Mouse (Mus musculus): ENCODE measurements around the gene Mprip.

Gene Mprip

DNA sequence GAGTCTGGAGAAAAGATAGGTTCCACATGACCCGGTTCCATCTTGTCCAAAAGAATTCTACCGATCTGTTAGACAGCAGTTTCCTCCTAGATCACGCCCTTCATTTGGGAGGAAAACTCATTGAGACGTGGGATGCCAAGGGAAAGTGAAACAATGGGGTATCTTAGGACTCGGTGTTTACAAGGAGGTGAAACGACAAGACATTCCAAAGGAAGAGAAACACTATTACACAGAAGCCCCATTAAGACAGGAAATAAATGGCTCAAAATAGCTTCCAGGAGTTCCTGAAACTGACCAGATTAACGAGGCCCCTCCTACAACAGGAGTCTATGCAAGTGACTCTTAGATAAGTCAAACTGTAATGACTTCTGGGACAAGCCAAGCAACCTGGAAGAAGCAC lies 5.1 kb upstream of the Mprip start:
- DNase-seq = peak; percentile 96

DNA sequence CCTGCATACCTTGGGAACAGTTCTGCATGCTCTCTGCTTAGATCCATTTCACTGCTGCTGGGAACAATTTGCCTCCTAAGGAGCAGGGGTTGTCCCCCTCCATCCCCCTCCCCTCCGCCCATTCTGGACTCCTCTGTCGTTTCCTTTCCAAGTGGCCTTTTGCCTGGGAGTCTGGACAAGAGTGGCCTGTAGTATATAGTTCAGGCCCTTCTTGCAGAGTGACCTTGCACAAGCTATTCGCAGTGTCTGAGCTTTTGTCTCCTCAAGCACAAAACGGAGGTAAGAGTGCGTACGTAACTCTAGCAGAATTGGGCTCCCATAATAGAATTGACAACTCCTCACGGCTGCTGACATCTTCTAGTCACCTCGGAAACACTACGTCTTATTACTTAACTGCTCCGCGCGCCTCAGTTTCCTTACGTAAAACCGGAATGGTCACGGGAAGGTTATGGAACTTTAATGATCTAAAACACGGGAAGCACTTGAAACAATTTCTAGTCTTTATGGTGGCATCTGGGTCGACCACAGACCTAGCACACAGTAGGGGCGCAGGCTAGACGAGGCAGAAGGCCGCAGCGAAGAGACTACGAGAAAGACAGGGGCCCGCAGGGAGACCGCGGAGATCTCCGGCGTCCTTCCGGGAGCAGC lies 620 bp downstream of the Mprip start:
- peak; percentile 94 for DNase-seq

DNA sequence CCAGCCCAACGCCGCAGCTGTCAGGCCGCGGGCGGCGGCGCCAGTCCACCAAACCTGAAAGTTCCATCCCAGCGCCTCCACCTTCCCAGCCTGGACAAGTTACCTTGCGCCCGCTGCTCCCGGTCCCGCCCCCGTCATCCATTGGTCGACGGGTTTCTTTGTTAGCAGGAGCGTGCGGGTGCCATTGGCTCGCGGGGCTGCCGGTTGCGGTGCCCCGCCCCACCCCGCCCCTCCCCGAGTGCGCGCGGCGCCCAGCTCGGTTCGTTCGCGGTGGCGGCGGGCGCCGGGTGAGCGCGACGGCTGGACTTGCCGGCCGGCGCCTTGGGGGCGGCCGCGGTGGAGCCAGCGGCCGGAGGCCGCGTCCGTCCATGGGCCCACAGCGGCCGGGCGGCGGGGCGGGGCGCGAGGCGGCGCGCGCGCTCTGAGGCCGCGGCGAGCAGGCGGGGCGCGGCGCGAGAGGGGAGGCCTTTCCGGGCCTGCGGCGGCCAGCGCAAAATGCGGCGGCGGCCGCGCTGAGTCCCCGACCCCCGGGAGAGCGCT lies 1.2 kb downstream of the Mprip start:
- peak; percentile 100 for DNase-seq

DNA sequence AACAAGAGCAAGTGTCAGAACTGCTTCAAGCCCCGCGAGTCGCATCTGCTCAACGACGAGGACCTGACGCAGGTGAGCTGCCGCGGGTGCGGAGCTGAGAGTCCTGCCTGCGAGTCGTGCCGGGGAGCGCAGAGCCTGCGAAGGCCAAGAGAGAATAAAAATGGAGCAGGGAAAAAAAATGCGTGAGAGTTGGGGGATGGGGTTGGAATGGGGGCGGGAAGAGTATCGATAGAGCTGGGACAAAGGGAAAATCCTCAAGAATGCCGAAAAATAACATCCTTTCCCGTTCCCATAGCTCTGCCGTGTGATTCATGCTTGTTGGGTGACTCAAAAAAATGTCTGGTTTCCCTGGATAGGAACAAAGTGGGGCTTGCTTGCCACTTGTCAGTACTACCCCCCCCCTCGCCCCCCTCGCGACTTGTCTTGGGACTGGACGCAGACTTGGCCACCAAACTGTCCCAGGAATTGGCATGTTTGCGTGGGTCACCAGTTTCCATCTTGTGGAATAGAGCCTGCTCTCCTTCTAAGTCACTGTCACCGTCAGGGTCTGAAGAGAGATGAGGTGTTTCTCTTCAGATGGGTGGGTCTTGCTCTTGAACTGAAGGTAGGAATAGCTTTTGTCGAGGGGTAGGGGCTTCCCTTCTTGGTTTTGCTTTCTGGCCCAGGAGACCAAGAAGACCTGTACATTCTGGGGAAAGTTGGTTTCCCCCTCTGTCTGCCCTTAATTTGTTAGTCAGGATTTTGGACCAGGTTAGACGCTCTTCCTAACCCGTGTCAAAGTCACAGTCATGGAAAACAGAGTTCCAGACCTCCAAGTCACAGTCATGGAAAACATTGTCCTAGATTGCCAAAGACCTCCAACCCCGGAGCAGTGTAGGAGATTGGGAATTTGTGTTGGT lies 2.0 kb downstream of the Mprip start:
- DNase-seq = peak; percentile 92

DNA sequence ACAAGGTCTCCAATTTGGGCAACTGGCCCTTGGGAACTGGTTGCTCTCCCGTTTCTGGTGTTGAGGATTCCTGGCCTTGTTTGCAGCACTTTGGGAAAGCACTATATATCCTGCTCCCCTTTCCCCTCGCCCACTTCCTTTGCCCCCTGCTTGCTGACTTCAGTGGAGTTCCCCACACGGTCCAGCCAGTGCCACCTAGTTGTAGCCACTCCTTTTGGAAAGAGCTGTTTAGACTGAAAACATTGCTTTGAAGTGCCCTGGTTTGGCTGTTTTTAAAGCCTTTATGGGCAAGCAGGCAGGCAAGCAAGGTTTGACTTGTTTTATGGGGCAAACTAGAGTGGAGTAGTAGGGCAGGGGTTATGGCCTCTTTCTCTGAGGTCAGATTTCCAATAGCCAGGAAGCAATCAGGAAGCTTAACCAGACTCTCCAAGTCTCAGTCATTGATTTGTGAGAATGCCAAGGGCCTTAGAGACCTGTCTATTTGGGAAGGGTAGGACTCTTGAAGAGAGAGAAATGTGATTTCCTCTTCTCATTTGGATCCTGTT lies 2.7 kb downstream of the Mprip start:
- peak; percentile 90 for DNase-seq

DNA sequence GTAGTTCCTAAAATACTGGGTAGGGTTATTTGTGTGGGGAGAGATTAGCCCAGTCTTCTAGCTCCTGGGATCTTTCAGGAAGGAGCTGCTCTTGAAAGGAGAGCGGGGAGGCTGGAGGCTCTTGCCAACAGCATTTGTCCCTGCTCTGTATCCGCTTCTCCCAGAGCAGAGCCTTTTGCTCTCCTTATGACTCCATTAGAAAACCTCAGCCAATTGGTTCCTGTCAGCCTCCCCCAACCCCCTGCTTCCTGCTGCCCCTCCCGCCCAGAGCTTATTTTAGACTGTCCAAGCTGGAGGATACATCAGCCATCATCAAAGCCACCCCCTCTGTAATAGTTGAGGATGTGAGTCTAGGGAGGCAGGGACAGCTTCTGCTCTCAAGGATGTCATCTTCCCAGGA lies 3.7 kb downstream of the Mprip start:
- peak; percentile 99 for DNase-seq

DNA sequence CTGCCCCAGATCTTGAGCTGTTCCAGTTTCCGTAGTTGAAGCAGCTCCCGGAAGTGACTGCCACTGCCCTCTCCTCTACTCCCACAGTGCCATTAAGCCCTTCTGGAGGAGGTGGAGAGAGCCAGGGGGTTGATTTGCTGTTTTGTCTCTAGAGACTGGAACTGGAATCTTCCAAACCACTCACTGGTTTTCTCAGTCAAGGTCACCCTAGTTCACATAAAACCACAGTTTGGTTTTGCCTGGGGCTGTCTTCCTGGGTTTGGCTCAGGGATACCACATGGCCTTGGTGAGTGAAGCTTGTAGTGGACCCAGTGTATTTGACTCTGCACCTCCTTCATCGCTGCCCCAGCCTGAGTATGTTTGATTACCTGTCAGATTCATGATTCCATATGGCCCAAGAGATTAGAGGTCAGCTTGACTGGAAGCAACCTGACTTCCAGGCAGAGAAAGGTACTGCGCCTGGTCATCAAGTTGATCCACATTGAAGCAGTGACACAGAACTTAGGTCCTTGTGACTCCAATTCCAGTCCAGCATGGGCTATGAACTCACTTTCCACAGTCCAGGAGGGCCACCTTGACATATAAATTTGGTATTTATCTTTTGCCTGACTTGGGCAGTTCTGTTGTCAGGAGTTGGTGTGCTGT lies 10.1 kb downstream of the Mprip start:
- peak; percentile 91 for DNase-seq

DNA sequence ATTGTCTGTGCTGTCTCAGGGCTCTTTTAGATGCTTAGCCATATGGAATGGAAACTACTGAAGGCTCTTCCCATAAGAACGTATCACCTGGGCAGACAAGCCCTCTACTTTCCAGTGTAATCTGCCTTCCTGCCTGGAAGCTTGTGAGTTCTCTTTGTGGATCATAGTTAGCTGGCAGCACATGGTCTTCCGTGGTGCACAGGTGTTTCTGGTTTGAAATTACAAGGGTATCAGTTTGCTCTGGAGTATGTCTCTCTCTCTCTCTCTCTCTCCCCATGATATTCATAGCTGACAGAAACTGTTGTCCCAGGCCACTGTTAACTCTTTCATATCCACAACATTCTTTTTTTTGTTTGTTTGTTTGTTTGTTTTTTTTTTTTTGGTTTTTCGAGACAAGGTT lies 12.9 kb downstream of the Mprip start:
- no peak for DNase-seq

DNA sequence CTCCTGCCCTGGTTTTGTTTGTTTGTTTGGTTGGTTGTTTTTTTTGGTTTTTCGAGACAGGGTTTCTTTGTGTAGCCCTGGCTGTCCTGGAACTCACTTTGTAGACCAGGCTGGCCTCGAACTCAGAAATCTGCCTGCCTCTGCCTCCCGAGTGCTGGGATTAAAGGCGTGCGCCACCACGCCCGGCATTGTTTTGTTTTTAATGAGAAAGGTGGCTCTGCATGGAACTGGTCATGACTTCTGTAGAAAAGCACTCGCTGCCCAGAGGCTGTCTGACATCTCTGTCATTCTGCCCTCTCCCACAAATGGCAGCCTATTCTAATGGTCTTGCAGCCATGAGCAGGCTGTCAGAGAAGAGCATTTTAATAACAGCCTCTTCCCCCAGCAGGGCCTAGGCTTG lies 13.6 kb downstream of the Mprip start:
- peak; percentile 61 for DNase-seq

DNA sequence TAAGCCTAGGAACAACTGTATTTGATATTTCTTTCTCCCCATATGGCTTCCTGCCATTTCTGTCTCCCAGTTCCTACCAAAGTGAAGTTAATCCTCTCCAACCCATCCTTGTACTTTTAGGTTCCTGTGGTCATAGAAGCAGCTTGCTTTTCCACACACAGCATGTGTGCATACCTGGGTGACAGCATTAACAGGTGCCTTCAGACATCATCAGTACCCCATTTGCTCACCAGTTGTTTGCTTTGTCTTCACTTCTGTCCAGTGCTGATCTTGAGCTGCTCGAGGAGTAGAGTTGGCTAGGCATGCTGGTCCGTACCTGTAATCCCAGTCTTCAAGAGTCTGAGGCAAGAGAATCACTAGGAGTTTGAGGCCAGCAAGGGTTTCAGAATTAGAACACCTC lies 16.7 kb downstream of the Mprip start:
- DNase-seq = peak; percentile 48

DNA sequence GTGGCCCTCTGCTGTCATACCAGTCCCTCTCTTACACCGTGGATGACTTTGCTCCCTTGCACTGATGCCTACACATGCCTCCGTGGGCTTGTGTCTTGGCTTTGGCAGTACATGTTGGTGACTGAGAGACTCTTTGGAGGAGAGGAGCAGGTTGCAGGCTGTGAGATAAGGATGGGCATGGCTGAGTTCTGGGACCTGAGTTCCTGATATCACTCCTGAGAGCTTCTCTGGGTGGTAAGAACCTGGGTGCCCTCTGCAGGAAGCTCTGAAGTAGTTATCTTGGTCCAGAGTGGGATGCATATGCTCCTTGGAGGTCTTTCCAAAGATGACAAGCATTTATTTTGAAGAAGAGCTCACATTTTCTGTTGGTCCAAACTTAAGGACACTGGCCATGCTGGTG lies 17.6 kb downstream of the Mprip start:
- no peak for DNase-seq

DNA sequence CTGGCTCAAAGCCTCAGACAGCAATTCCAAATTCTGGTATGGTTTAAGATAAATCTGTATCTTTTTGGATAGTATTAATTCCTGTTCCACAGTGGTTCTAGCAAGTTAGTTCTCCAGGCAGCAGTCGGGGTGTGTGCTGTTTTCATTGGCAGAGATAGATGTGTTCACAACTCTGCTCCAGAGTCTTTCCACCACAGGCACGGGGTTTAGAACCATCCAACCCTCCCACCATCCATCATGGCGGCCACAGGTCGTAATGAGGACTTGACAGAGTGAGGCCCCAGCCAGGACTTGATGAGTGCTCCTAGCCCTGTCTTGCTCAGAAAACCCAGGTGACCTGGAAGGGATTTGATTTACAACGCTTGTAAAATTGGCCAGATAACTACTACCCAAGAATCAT lies 19.0 kb downstream of the Mprip start:
- DNase-seq = peak; percentile 92

DNA sequence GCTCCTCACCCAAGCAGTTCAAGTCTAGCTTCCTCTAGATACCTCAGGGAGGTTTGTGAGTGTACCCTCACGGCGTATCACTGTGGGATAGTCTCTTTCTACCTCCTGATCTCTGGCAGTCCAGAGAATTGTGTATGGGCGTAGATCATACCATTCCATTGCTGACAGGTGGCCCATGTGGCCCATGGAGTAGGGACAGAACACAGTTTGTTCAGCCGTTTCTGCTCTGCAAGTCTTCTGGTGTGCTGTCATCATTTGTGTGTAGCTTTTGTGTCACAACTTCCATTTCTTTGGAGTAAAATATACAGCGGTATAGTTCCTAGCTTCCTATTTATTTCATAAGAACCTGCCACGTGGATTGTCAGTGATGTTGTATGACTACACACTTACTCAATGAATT lies 23.9 kb downstream of the Mprip start:
- no peak for DNase-seq

DNA sequence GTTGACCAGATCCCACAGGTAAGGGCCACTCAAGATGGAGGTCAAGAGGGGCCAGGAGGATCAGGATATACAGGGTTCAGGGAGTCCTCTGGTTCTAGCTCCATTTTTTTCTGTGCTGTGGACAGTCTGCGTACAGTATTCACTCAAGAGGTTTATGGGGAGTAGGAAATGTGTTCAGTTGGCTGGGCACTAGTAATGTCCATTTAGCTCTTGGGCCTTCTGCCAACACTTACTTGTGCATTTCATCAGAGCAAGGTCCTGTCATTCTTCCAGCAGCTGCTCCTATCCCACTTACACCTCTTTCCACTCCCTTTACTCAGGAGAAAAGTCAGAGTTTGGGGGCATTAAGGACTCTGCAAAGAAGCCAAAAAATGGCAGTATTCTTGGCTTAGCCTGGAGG lies 33.4 kb downstream of the Mprip start:
- DNase-seq = peak; percentile 92

DNA sequence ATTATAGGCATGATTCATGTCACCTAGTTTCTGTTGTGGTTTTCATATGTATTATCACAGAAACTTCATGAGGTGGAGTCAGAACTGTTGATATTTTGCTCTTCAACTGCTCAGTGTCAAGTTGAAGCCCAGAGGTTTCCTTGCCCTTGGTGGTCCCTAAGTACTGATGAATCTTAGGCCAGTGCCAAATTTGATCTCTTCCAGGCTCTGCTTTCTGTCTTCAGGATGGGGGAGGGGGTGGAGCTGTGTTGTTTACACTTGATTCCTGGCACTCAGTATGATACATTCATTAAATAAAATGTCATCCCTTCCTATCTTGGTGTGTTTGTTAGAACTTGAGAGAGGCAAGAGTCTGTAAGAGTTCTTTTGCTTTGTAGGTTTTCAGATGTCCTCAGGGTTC lies 34.4 kb downstream of the Mprip start:
- no peak for DNase-seq

DNA sequence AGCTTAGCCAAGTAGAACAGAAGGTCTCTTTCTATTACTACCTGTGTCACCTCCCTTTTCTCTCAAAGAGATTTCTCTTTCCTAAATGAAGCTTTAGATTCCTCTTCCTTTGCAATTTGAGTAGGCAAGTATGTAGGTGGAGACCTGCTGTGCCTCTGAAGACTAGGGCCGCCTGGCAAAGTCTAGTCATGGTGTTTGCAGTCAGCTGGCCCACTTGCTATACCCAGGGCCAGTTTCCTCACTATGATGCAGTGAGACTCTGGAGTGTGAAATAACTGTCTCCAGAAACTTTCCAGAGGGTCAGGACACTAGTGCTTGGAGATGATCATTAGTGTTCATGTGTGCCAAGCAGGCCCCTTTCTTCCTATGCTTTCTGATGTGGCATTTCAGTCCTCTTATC lies 36.5 kb downstream of the Mprip start:
- DNase-seq = peak; percentile 68

DNA sequence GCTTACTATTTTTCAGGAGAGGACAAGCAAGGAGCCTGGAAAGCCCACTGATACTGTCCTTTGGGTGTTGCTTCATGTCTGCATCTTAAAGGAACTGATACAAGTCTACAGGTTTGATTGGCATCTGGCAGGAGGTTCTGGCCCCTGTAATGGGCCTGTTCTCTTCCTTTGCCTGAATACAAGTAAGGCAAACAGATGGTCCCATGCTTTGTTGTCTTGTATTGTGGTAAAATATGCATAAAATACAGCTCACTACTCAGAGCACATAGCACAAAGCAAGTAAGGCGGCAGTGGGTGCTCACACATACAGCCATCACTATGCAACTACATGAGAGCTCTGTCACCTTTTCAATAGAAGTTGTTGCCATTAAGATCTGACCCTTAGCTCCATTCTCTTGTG lies 39.7 kb downstream of the Mprip start:
- peak; percentile 49 for DNase-seq

DNA sequence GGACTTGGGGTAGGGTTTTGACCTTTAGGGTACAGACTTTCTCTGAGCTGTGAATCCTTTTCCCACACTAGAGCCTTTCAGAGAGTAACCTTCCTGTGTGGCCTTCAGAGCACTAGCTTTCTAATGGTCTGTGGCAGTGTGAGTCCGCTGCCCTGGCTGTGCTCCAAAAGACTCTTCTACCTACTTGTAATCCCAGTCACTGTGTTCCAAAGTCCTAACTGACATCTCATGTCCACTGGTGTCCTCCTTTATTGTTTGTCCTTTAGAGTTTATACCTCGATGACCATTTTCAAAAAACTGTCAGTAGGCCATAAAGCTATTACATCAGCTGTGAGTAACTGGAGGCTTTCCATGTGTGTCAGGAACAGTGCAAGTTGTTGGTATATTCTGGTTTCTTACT lies 44.0 kb downstream of the Mprip start:
- peak; percentile 90 for DNase-seq

DNA sequence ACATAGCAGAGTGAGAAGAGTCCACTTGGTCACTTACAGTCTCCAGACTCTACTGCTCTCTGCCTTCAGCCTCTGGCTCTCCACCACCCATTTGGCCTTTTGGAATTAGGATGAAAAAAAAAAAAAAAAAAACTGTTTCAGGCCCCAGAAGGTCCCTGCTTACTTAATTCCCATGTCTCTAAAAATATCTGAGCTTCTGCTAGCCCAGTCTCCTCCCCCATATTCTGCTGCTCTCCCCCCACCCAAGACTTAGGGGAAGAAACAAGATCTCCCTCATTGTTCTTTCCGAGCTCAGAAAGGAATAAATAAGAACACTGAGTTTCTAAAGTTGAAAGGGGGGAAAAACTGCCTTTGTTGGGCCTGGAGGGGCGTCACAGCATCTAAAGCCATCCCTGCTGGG lies 46.4 kb downstream of the Mprip start:
- DNase-seq = peak; percentile 95

DNA sequence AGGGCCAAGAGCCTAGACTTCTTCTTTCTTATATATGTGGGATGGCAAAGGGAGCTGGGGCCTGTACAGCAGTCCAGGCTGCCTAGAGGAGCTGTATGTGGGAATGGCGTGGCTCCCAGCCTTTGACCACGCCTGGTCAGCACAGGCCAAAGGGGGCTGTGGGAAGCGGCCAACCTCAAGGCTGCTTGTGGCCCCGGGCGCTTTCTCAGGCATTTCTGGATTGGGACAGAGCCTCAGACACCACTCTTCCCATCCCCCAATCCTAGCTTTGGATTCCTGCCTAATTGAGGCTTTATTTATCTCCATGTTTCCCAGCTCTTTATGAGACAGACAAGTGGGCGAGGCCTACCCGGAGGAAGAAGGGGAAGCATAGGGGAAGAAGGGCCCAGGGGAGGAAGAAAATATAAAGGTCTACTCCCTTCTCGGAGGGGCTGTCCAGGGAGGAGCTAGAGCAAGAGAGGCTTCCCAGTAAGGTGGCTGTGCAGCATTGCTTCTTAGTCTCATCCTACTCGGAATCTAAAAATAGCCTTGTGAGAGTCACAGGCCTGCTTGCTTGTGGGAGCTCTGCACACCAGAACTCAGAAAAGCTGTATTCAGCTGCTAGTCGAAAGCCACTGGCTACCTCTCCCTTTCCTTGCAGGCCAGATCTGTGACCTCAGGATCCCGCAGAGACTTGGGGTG lies 47.0 kb downstream of the Mprip start:
- peak; percentile 98 for DNase-seq

DNA sequence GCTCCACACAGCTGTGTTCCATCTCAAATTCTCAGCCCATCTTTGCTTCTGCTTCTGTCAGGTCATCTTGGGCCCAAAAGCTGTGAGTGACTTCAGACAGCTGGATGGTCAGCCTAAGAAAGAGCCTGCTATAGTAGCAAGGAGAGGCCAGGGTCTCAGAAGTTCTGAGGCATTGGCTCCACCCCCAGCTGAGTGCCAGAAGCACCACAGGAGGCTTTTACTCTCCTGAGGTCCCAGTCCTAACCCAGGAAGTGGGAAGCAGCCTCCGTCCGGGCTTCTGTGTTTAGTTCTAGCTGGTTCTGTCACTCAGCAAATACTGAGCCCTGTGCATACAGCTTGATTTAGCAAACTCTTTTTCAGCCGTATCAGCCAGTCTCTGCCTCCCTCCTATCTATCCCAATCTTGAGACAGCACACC lies 54.3 kb downstream of the Mprip start:
- peak; percentile 92 for DNase-seq

DNA sequence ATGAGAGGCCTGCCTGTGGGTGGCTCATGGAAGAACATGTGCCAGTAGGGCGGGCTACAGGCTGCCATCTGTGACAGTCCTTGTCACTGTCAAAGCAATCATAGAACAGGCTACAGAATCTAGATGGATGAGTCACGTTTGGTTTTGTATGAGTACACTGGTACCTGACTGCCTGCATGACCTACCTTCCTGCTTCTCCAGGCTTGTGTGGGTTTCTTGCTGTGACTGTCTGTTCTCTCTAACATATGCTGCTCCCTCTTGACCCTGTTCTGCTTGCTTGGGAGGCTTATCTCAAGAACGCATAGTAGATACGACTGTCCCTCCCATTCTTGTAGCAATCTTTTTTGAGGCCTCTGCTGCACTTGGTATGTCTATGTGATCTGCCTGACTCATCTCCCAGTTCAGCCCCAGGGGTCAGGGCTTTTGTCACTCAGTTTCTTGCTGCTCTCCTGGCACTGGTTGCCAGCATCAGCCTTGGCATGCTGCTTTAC lies 56.7 kb downstream of the Mprip start:
- no peak for DNase-seq

DNA sequence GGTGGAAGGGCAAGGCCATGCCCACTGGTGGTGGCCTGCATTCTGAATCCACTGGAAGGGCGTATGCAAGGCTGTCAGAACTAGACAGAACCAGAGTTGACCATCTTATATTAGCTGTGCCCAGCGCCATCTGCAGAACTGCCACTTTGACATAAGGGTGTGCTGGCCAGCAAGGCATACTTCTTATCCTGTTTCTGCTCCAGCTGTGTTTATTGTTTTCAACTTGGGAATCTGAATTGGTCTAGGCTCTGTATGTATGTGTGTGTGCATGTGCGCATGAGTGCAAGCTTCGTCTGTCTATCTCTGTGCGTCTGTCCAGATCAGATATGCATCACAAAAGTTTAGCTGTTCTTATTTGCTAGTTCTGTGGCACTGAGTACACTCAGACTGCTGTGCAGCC lies 58.1 kb downstream of the Mprip start:
- DNase-seq = no peak
